Mouse (Mus musculus) liver, postnatal 0 days (tissue): ENCODE measurements around the gene Ucn. TPM values are rescaled to one million over a fixed set of nuclear protein-coding genes. Genes with fewer than 3 reads are reported as not detected.

Experiments used
- ATAC-seq: fragments of 200-750 bp; cut with Nextera tagmentation; 2 replicates; pipeline ENCODE4 v1.8.0; 2017; ENCODE audit warnings: mild to moderate bottlenecking, moderate library complexity
- DNase-seq: peaks from one replicate; pipeline ENCODE4 v3.0.0-alpha.2; 2016
- H3K27ac ChIP-seq: fragments of 300-500 bp; sonication (generic); 2 replicates; pipeline ENCODE4 v1.5.1; 2014; ENCODE audit warnings: antibody characterized with exemption, moderate library complexity, mild to moderate bottlenecking, low read depth
- H3K27me3 ChIP-seq: fragments of 300-500 bp; sonication (generic); 2 replicates; pipeline ENCODE4 v1.6.1; 2014; ENCODE audit warnings: low read length, control low read depth, mixed read lengths; ENCODE audit not compliant: insufficient read depth
- H3K36me3 ChIP-seq: fragments of 300-500 bp; sonication (generic); replicated peaks from 2 replicates; pipeline ENCODE4 v1.6.1; 2014; ENCODE audit warnings: mild to moderate bottlenecking, control low read depth, low read length, moderate library complexity, mixed read lengths; ENCODE audit not compliant: insufficient read depth
- H3K4me1 ChIP-seq: fragments of 300-500 bp; sonication (generic); 2 replicates; pipeline ENCODE4 v1.6.1; 2014; ENCODE audit warnings: antibody characterized with exemption, mild to moderate bottlenecking, control low read depth; ENCODE audit not compliant: insufficient read depth
- H3K4me2 ChIP-seq: fragments of 300-500 bp; sonication (generic); 2 replicates; pipeline ENCODE4 v1.6.1; 2014; ENCODE audit warnings: low read depth, mild to moderate bottlenecking, low read length, moderate library complexity, mixed read lengths
- H3K4me3 ChIP-seq: fragments of 300-500 bp; sonication (generic); 2 replicates; pipeline ENCODE4 v1.5.1; 2014; ENCODE audit warnings: low read depth, low read length
- H3K9ac ChIP-seq: fragments of 300-500 bp; sonication (generic); replicated peaks from 2 replicates; pipeline ENCODE4 v1.6.1; 2014; ENCODE audit warnings: mild to moderate bottlenecking, moderate library complexity
- H3K9me3 ChIP-seq: fragments of 300-500 bp; sonication (generic); 2 replicates; pipeline ENCODE4 v1.6.1; 2016; ENCODE audit warnings: mild to moderate bottlenecking, control low read depth, low read length, mixed read lengths
- CTCF ChIP-seq: sonication (generic); IDR thresholded peaks from 2 replicates; pipeline ENCODE4 v1.5.1; 2016; ENCODE audit warnings: antibody characterized with exemption, low read depth
- EP300 ChIP-seq: IDR thresholded peaks from 2 replicates; pipeline ENCODE4 v1.6.1; 2016; ENCODE audit warnings: antibody characterized with exemption, low read depth, mild to moderate bottlenecking
- WGBS: fragments of 180-500 bp; shearing (Covaris S2); extraction: QIAGEN DNeasy Blood & Tissue Kit; methylation state at CpG from one replicate; pipeline ENCODE4 v1.1.7; 2014; ENCODE audit not compliant: insufficient replicate concordance; 5-methylcytosine and 5-hydroxymethylcytosine counted together
- polyA plus RNA-seq: library from polyadenylated mRNA; unstranded; fragments of >200 nt; fragmentation: Nextera tagmentation; extraction: Ambion mirVana; gene quantifications from 2 replicates; pipeline ENCODE4 v1.2.1, GENCODE M21; 2015

Ucn gene
- polyA plus RNA-seq, 1 experiment from 2014 or later: not detected

DNA sequence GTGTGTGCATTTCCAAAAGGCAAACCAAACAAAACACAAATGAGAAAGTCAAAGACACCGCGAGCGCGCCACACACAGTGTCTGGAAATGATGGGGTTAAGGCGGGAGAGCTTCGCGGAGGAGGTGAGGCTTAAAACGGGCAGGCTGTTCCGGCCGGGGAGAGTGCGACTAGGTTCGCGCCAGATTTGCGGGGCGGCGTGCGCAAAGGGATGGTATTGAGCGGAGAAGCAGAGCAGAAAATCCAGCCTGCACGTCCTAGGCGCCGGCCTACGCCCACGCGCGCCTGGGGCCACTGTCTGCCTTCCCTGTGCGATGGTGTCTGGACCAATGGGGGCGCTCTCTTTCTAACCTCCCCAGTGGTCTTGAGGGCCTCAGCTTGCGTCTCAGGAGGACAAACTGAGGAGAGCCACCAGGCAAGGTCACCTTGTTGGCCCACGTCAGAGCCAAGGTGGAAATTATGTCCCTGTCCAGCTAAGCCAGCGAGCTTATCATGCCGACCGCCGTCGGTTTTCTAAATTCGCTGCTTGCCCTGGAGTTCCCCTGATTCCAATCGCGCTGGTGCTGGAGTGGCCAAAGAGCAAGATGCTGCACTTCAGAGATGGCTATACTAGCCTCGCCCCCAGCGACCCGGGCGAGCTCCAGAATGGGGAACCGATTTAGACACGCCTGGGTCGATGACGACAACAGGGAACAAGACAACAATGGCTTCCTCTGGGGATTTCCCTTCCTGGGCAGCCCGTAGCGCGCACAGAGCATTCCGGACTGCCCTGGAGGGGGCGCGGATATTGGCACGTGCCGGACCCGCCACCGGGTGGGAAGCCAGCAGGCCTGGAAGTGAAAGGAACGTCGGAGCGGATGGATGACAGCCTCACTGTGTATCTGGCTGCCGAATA lies 43.6 kb downstream of the Ucn start:
- Histone ChIP-seq H3K27me3 (peaks cover 74% of the 10 kb centered on the region), H3K27ac (no peak overlapping the region), H3K9ac (0 out of 2 replicates have a peak overlapping the region, but pooled peaks have one; percentile 30), H3K36me3 (no peaks in the 10 kb centered on the region), H3K4me1 (peaks cover 15% of the 10 kb centered on the region), H3K4me3 (peak overlapping the region; percentile 27), H3K9me3 (no peaks in the 10 kb centered on the region), H3K4me2 (peak overlapping the region; percentile 71)
- DNase-seq (peak; percentile 67), ATAC-seq (peak; percentile 44)
- WGBS: under 1% methylated on average over 59 of the region's 59 CpGs
- TF ChIP-seq CTCF: 0 out of 2 replicates have a peak, but pooled peaks have one; percentile 20
- TF ChIP-seq EP300: no peak

DNA sequence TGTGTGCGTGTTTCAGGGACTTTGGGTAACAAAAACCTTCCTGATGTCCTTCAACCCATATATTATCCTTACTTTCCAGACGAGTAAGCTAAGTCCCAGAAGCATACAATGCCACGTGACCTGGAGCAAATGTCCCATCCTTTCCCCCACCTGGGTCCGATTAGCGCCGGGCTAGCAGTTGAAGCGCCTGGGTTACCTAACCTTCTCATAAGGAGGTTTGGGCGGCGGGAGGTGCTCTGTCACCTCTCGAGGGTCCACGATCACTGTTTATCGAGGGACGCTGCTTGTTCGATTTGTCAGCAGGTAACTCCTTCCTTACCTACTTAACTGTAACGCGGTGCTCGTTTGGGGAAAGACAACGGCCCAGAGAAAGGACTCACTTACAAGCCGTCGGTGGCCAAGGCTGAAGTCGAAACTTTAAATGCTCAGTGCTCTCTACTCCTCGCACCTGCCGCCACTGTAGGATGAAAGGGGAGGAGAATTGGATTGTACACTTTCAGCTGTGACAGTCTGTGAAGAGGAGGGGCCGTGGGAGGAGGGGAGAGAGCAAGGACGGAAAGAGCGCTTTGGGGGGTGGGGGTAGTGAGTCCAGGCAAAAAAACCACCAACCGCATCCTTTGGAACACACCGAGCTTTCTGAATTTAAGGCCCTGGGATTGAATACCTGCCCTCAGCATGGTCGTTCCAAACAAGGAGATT lies 44.4 kb downstream of the Ucn start:
- peaks cover 15% of the 10 kb centered on the region for H3K4me1 ChIP-seq
- H3K27me3 ChIP-seq: peaks cover 76% of the 10 kb centered on the region
- WGBS: 3% methylated on average over 29 of the region's 29 CpGs
- H3K4me2 ChIP-seq: peak overlapping the region; percentile 71
- no peak for DNase-seq
- no peak overlapping the region for H3K27ac ChIP-seq
- no peak for TF ChIP-seq CTCF
- no peak for TF ChIP-seq EP300
- no peaks in the 10 kb centered on the region for H3K36me3 ChIP-seq
- H3K9ac ChIP-seq: no peak overlapping the region
- peak overlapping the region; percentile 27 for H3K4me3 ChIP-seq
- ATAC-seq: no peak
- H3K9me3 ChIP-seq: no peaks in the 10 kb centered on the region

DNA sequence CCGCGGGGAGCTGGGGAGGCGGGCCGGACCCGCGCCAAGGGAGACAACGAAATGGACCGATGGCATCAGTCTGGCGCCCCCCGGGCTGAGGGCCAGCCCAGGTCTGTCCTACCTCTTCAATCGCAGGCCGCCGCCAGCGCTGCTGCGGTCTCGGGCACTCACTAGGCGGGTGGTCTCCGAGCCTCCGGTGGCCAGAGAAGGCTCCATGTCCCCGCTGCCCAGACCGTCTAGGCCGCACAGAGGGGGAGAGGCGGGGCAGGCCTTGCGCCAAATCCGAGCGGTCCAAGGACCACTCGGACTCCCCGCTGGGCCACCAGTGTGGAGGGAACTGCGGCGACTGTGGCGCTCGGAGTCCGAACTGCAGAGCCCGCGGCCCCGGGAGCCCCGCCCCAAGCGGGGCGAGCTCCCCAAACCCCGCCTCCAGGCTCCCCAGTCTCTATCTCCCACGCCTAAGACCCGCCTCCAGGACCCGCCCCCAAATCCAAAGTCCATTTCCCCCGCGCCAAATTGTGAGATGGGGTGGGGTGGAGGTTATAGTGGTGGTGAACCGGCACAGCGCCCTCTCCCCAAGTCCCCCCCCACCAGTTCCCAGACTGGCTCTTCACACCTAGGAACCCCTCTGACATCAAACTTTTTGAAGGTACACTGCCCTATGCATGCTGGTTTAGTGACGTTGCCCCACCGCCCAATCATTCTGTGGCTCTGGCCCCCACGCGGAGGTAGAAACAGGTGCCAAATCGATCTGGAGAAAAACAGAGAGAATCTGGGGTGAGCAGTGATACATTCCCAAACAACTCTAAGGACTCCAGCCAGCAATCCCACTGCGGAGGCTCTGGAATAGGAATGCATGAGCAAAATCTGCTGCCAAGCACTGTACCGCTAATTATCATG lies 45.2 kb downstream of the Ucn start:
- Histone ChIP-seq H3K9me3 (no peaks in the 10 kb centered on the region), H3K36me3 (no peaks in the 10 kb centered on the region), H3K27me3 (peaks cover 78% of the 10 kb centered on the region), H3K9ac (no peak overlapping the region; the same call in 1 of the 2 replicates), H3K4me3 (peak overlapping the region; percentile 43), H3K4me1 (peaks cover 15% of the 10 kb centered on the region), H3K27ac (no peak overlapping the region), H3K4me2 (peak overlapping the region; percentile 71)
- no peak for TF ChIP-seq EP300
- TF ChIP-seq CTCF: no peak
- peak; percentile 67 for DNase-seq
- ATAC-seq: peak; percentile 82
- WGBS: 2% methylated on average over 42 of the region's 54 CpGs

DNA sequence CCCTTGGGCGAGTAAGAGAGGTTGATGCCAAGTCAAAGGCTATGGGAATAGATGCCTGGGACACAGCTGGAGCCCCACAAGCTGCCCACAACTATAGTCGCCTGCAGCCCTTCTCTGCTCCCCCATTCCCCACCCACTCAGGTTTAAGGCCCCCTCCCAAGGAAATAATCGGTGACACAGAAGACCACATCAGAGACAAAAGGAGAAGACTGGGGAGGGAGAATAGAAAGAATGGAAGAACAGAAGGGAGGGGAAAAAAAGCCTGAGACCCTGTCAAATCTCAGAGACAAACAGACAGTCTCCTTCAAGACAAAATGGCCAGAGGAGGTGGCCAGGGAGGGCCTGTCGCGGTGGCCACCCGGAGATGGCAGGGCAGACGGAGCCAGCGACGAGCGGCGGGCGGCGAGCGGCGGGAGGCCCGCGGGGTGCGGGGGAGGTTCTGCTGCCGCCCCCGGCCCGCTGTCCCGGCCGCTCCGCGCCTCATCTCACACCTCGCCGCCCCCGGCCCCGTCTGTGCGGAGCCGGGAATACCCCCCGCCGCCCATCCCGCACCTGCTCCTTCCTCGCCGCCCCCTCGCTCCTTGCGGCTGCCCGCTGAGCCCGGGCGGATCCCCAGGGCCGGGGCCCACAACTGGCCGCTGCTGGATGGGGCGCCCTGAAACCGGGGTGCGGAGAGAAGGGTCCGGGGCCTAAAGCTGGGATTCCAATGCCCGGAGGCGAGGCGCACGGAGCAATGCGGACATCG lies 46.2 kb downstream of the Ucn start:
- TF ChIP-seq EP300 (no peak), CTCF (no peak)
- no peaks in the 10 kb centered on the region for H3K9me3 ChIP-seq
- peaks cover 15% of the 10 kb centered on the region for H3K4me1 ChIP-seq
- DNase-seq (no peak), ATAC-seq (no peak)
- H3K36me3 ChIP-seq: no peaks in the 10 kb centered on the region
- H3K4me2 ChIP-seq: peak overlapping the region; percentile 71
- no peak overlapping the region for H3K27ac ChIP-seq
- H3K9ac ChIP-seq: no peak overlapping the region
- 4% methylated on average over 39 of the region's 53 CpGs for WGBS
- peak overlapping the region; percentile 43 for H3K4me3 ChIP-seq
- peaks cover 74% of the 10 kb centered on the region for H3K27me3 ChIP-seq

Other genes starting within 250 kb of the Ucn start
- gene Ost4, start 231.0 kb downstream of the Ucn start, polyA plus RNA-seq: 263 and 277 TPM in 2 replicates
- 25.3 and 30.9 TPM in 2 replicates for gene Emilin1, start 225.4 kb downstream of the Ucn start, polyA plus RNA-seq
- gene Khk, start 217.4 kb downstream of the Ucn start, polyA plus RNA-seq: 56.9 and 57.7 TPM in 2 replicates
- 18.7 and 22.8 TPM in 2 replicates for gene Cgref1, start 193.2 kb downstream of the Ucn start, polyA plus RNA-seq
- 79.2 and 80.6 TPM in 2 replicates for gene Preb, start 178.5 kb downstream of the Ucn start, polyA plus RNA-seq
- gene Tcf23, start 170.2 kb downstream of the Ucn start, polyA plus RNA-seq: 0.05 TPM in 1 of 2 replicates, not detected in the other
- gene Atraid, start 90.5 kb downstream of the Ucn start, polyA plus RNA-seq: 162 and 169 TPM in 2 replicates
- 3.1 and 3.7 TPM in 2 replicates for gene Slc5a6, start 89.9 kb downstream of the Ucn start, polyA plus RNA-seq
- 3.1 and 4.2 TPM in 2 replicates for gene Cad, start 84.0 kb downstream of the Ucn start, polyA plus RNA-seq
- gene Dnajc5g, start 32.5 kb downstream of the Ucn start, polyA plus RNA-seq: not detected in 2 replicates
- 0.24 and 0.72 TPM in 2 replicates for gene Slc30a3, start 30.6 kb downstream of the Ucn start, polyA plus RNA-seq
- 0.12 and 0.86 TPM in 2 replicates for gene Trim54, start 22.1 kb downstream of the Ucn start, polyA plus RNA-seq
- gene Mpv17, start 15.4 kb upstream of the Ucn start, polyA plus RNA-seq: 16.5 and 17.6 TPM in 2 replicates
- 0.21 and 0.59 TPM in 2 replicates for gene Gm29609, start 41.1 kb upstream of the Ucn start, polyA plus RNA-seq
- gene Gtf3c2, start 41.3 kb upstream of the Ucn start, polyA plus RNA-seq: 15.0 and 16.8 TPM in 2 replicates
- gene Snx17, start 54.4 kb upstream of the Ucn start, polyA plus RNA-seq: 29.4 and 29.9 TPM in 2 replicates
- 35.5 and 36.8 TPM in 2 replicates for gene Eif2b4, start 54.6 kb upstream of the Ucn start, polyA plus RNA-seq
- 2.9 TPM in 2 replicates for gene Zfp513, start 63.5 kb upstream of the Ucn start, polyA plus RNA-seq
- 49.4 and 56.9 TPM in 2 replicates for gene Ppm1g, start 81.9 kb upstream of the Ucn start, polyA plus RNA-seq
- 42.9 and 43.0 TPM in 2 replicates for gene Nrbp1, start 102.0 kb upstream of the Ucn start, polyA plus RNA-seq
- 0.28 TPM in 1 of 2 replicates, not detected in the other for gene Gm9970, start 102.4 kb upstream of the Ucn start, polyA plus RNA-seq
- gene Krtcap3, start 112.9 kb upstream of the Ucn start, polyA plus RNA-seq: 6.5 and 7.5 TPM in 2 replicates
- 2.3 and 2.7 TPM in 2 replicates for gene Ift172, start 152.3 kb upstream of the Ucn start, polyA plus RNA-seq
- 4.4 and 5.4 TPM in 2 replicates for gene Fndc4, start 157.3 kb upstream of the Ucn start, polyA plus RNA-seq
- 53.7 and 63.1 TPM in 2 replicates for gene Gckr, start 158.6 kb upstream of the Ucn start, polyA plus RNA-seq